Mouse (Mus musculus): ENCODE measurements around the gene Gm4881. TPM values are rescaled to one million over a fixed set of nuclear protein-coding genes. Genes with fewer than 3 reads are reported as not detected.

Gm4881 gene
- polyA plus RNA-seq, 1 experiment from 2014 or later, result not detected

DNA sequence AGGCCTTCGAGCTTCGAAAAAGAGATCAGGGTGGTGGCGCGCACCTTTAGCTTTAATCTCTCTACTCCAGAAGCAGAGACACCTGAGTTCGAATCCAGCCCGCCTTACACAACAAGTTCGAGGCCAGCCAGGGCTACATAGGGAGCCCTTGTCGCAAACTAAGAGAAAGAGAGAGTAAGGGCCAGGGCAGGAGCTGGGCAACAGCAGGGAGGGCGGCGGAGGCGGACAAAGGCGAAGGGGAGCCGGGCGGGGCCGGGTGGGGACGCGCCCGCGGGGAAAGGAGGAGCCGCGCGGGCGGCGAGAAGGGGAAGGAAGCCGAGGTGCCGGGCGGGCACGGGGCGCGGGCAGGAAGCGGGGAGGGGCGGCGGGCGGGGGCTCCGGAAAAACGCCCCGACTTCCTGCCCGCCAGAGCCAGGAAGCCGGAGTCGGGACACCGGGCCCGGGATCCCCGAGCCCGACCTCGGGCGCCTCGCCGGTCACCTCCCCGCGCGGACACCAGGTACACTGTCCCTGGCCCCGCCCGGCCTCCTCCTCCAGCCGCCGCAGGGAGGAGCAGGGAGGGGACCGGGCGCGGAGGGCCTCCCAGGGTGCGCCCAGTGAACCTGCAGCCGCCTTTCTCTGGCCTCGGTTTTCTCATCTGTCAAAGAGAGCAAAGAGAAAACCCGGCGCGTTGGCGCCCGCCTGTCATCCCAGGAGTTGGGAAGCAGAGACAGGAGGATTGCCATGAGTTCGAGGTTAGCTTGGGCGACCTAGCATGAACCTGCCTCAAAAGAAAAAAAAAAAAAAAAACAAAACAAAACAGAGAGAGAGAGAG, 41.5 kb downstream of the Gm4881 start, which contains the start of gene Arhgef1:
Gene Arhgef1, plus strand, starts transcription at position 283 of the 814 bp plus-strand sequence.
- Histone ChIP-seq H3K36me3 (ENCODE audit: control insufficient read depth, insufficient read depth, low read length) (0 out of 2 replicates have a peak, but pooled peaks cover 2% of the 10 kb centered on the region), H3K4me1 (ENCODE audit: control insufficient read depth in 2 of 2, insufficient read depth in 2 of 2, low read length in 2 of 2) (peaks cover 14 to 40% of the 10 kb centered on the region in 2 experiments; a peak in 3 of 4 replicates), H3K4me2 (ENCODE audit: low read length) (peak within 1 kb of the TSS; percentile 80), H3K27me3 (ENCODE audit: control insufficient read depth, insufficient read depth, low read length) (no peaks in the 10 kb centered on the region), H3K27ac (replicated peaks in 1 of 2; ENCODE audit: control insufficient read depth in 1 of 2, insufficient read depth in 1 of 2, low read depth in 2 of 2, low read length in 2 of 2) (peak within 1 kb of the TSS; percentile 78 to 89), H3K4me3 (ENCODE audit: control insufficient read depth in 1 of 2, insufficient read depth in 1 of 2, low read depth in 1 of 2, low read length in 2 of 2) (peak within 1 kb of the TSS; percentile 75 to 82), H3K9me3 (ENCODE audit: control insufficient read depth, low read length) (no peaks in the 10 kb centered on the region), H3K9ac (ENCODE audit: low read length) (peak within 1 kb of the TSS; percentile 84)
- ATAC-seq (ENCODE audit: insufficient number of reproducible peaks, insufficient read depth, low FRiP score, low read depth), result peak; percentile 7; the same call in 1 of the 2 replicates
- WGBS, result 7% methylated on average over 46 of the region's 68 CpGs

DNA sequence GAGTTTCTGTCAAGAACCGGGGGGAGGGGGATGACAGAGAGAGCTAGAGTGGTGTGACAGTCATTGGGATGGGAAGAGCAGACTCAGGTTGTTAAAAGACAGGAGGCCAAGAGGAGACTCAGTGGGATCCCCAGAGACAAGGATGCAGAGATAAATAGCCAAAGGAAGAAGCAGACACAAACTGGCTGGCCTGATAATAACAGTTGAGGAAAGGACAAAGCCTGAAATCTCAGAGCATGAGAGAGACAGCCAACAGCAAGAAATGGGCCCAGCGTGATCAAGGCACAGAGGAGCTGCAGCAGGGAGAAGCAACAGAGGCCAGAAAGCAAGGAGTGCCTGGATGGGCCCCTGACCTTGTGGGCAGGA, 42.0 kb downstream of the Gm4881 start:
- H3K36me3 ChIP-seq (ENCODE audit: control insufficient read depth, insufficient read depth, low read length), result no peaks in the 10 kb centered on the region
- peaks cover 14 to 37% of the 10 kb centered on the region in 2 experiments; a peak in 3 of 4 replicates for H3K4me1 ChIP-seq (ENCODE audit: control insufficient read depth in 2 of 2, insufficient read depth in 2 of 2, low read length in 2 of 2)
- no peaks in the 10 kb centered on the region for H3K27me3 ChIP-seq (ENCODE audit: control insufficient read depth, insufficient read depth, low read length)
- H3K4me2 ChIP-seq (ENCODE audit: low read length), result peak overlapping the region; percentile 80
- ATAC-seq (ENCODE audit: insufficient number of reproducible peaks, insufficient read depth, low FRiP score, low read depth), result no peak
- peak overlapping the region; percentile 84 for H3K9ac ChIP-seq (ENCODE audit: low read length)
- WGBS, result 48% methylated on average over 2 of the region's 2 CpGs
- H3K4me3 ChIP-seq (ENCODE audit: control insufficient read depth in 1 of 2, insufficient read depth in 1 of 2, low read depth in 1 of 2, low read length in 2 of 2), result peak overlapping the region; percentile 75 to 82
- H3K9me3 ChIP-seq (ENCODE audit: control insufficient read depth, low read length), result no peaks in the 10 kb centered on the region
- peak overlapping the region; percentile 78 to 89 for H3K27ac ChIP-seq (replicated peaks in 1 of 2; ENCODE audit: control insufficient read depth in 1 of 2, insufficient read depth in 1 of 2, low read depth in 2 of 2, low read length in 2 of 2)

DNA sequence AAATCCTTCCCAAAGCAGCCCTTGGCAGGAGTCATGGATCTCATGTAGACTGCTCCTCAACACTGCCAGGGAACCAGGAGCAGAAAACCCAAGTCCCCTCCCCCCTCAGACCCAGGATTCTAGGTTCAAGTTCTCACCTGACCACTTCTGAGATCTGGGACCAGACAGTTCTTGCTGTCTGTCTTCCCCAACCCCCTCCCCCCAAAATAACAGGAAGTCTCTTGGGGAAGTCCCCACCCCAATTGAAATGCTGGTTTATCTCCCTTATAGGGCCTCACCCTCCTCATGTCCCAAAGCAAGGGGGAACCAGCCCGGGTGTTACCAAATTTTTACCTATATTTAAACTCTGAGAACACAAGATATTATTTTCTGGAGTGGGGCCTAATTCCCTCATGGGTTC, 42.5 kb downstream of the Gm4881 start:
- H3K9me3 ChIP-seq (ENCODE audit: control insufficient read depth, low read length), result no peaks in the 10 kb centered on the region
- peak overlapping the region; percentile 84 for H3K9ac ChIP-seq (ENCODE audit: low read length)
- no peaks in the 10 kb centered on the region for H3K36me3 ChIP-seq (ENCODE audit: control insufficient read depth, insufficient read depth, low read length)
- H3K4me3 ChIP-seq (ENCODE audit: control insufficient read depth in 1 of 2, insufficient read depth in 1 of 2, low read depth in 1 of 2, low read length in 2 of 2), result peak overlapping the region in 1 of 2 experiments; percentile 75; a peak in 2 of 4 replicates
- no peak for ATAC-seq (ENCODE audit: insufficient number of reproducible peaks, insufficient read depth, low FRiP score, low read depth)
- H3K4me1 ChIP-seq (ENCODE audit: control insufficient read depth in 2 of 2, insufficient read depth in 2 of 2, low read length in 2 of 2), result peaks cover 12 to 32% of the 10 kb centered on the region in 2 experiments; a peak in 3 of 4 replicates
- H3K27ac ChIP-seq (replicated peaks in 1 of 2; ENCODE audit: control insufficient read depth in 1 of 2, insufficient read depth in 1 of 2, low read depth in 2 of 2, low read length in 2 of 2), result peak overlapping the region; percentile 78 to 89
- peak overlapping the region; percentile 80 for H3K4me2 ChIP-seq (ENCODE audit: low read length)
- H3K27me3 ChIP-seq (ENCODE audit: control insufficient read depth, insufficient read depth, low read length), result no peaks in the 10 kb centered on the region
- WGBS, result 58% methylated on average over 1 of the region's 1 CpGs

DNA sequence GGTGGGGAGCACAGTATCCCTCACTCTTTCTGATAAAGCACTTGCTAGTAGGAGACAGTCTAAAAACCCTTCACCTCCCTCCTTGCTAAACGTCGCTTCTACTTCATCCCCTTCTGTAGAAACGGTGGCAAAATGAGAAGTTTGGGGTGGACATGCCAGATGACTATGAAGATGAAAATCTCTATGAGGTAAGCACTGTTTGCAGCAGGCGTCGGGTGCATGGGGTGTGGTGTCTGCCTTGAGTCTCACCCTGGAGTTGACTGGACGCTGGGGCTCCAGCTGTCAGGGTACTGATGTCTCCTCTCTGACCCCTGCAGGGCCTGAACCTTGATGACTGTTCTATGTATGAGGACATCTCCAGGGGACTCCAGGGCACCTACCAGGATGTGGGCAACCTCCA, 43.2 kb downstream of the Gm4881 start:
- no peak for ATAC-seq (ENCODE audit: insufficient number of reproducible peaks, insufficient read depth, low FRiP score, low read depth)
- no peaks in the 10 kb centered on the region for H3K27me3 ChIP-seq (ENCODE audit: control insufficient read depth, insufficient read depth, low read length)
- no peaks in the 10 kb centered on the region for H3K9me3 ChIP-seq (ENCODE audit: control insufficient read depth, low read length)
- H3K4me1 ChIP-seq (ENCODE audit: control insufficient read depth in 2 of 2, insufficient read depth in 2 of 2, low read length in 2 of 2), result peaks cover 7 to 25% of the 10 kb centered on the region in 2 experiments; a peak in 3 of 4 replicates
- H3K4me2 ChIP-seq (ENCODE audit: low read length), result no peak overlapping the region
- no peak overlapping the region for H3K27ac ChIP-seq (replicated peaks in 1 of 2; ENCODE audit: control insufficient read depth in 1 of 2, insufficient read depth in 1 of 2, low read depth in 2 of 2, low read length in 2 of 2)
- no peaks in the 10 kb centered on the region for H3K36me3 ChIP-seq (ENCODE audit: control insufficient read depth, insufficient read depth, low read length)
- WGBS, result 75% methylated on average over 6 of the region's 6 CpGs
- no peak overlapping the region for H3K4me3 ChIP-seq (ENCODE audit: control insufficient read depth in 1 of 2, insufficient read depth in 1 of 2, low read depth in 1 of 2, low read length in 2 of 2)
- no peak overlapping the region for H3K9ac ChIP-seq (ENCODE audit: low read length)

DNA sequence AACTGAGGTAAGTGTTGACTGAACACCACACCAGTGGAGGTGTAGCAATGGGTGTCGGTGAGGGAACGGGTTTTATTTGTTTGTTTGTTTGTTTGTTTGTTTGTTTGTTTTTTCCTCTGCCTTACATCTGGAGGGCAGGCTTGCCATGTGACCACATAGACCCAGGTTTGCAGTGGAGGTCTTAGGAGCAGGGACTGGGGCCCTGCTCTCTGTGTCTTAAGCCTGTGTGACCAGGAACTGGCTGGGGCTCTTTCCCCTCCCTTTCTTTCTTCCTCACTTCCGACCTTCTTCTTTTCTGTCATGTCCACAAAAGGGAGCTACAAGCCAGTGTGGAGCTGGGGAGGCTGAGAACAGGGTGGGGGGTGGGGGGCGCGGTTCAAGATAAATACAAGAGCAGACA, 46.3 kb downstream of the Gm4881 start:
- no peaks in the 10 kb centered on the region for H3K27me3 ChIP-seq (ENCODE audit: control insufficient read depth, insufficient read depth, low read length)
- no peaks in the 10 kb centered on the region for H3K36me3 ChIP-seq (ENCODE audit: control insufficient read depth, insufficient read depth, low read length)
- H3K9ac ChIP-seq (ENCODE audit: low read length), result no peak overlapping the region
- WGBS, result 73% methylated on average over 5 of the region's 5 CpGs
- peaks cover 7 to 11% of the 10 kb centered on the region in 2 experiments; a peak in 3 of 4 replicates for H3K4me1 ChIP-seq (ENCODE audit: control insufficient read depth in 2 of 2, insufficient read depth in 2 of 2, low read length in 2 of 2)
- no peak overlapping the region for H3K4me3 ChIP-seq (ENCODE audit: control insufficient read depth in 1 of 2, insufficient read depth in 1 of 2, low read depth in 1 of 2, low read length in 2 of 2)
- no peak overlapping the region for H3K4me2 ChIP-seq (ENCODE audit: low read length)
- no peak for ATAC-seq (ENCODE audit: insufficient number of reproducible peaks, insufficient read depth, low FRiP score, low read depth)
- no peaks in the 10 kb centered on the region for H3K9me3 ChIP-seq (ENCODE audit: control insufficient read depth, low read length)
- no peak overlapping the region for H3K27ac ChIP-seq (replicated peaks in 1 of 2; ENCODE audit: control insufficient read depth in 1 of 2, insufficient read depth in 1 of 2, low read depth in 2 of 2, low read length in 2 of 2)

DNA sequence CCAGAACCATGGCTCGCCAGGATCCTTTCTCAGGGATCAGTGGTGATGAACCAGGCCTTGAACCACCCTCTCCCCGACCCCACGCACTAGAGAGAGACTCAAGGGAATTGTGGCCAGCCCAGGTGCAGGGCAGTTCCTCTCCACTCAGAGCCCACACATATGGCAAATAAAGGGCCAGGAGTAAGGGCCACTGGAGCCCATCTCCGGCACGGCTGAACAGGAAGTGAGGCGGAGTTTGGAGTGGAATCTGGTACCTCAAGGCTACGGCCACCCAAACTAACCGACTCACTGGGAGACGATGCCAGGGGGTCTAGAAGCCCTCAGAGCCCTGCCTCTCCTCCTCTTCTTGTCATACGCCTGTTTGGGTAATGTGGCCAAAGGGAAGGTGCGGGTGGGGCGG, 47.1 kb downstream of the Gm4881 start, which contains the start of gene Cd79a:
Gene Cd79a, plus strand, starts transcription at position 158 of the 400 bp plus-strand sequence.
- peaks cover 3 to 5% of the 10 kb centered on the region in 2 experiments; a peak in 3 of 4 replicates for H3K4me1 ChIP-seq (ENCODE audit: control insufficient read depth in 2 of 2, insufficient read depth in 2 of 2, low read length in 2 of 2)
- H3K36me3 ChIP-seq (ENCODE audit: control insufficient read depth, insufficient read depth, low read length), result no peaks in the 10 kb centered on the region
- H3K27ac ChIP-seq (replicated peaks in 1 of 2; ENCODE audit: control insufficient read depth in 1 of 2, insufficient read depth in 1 of 2, low read depth in 2 of 2, low read length in 2 of 2), result no peak within 1 kb of the TSS
- no peak within 1 kb of the TSS for H3K4me2 ChIP-seq (ENCODE audit: low read length)
- H3K9ac ChIP-seq (ENCODE audit: low read length), result no peak within 1 kb of the TSS; the same call in 1 of the 2 replicates
- H3K27me3 ChIP-seq (ENCODE audit: control insufficient read depth, insufficient read depth, low read length), result no peaks in the 10 kb centered on the region
- no peak for ATAC-seq (ENCODE audit: insufficient number of reproducible peaks, insufficient read depth, low FRiP score, low read depth)
- H3K9me3 ChIP-seq (ENCODE audit: control insufficient read depth, low read length), result no peaks in the 10 kb centered on the region
- WGBS, result 61% methylated on average over 12 of the region's 12 CpGs
- H3K4me3 ChIP-seq (ENCODE audit: control insufficient read depth in 1 of 2, insufficient read depth in 1 of 2, low read depth in 1 of 2, low read length in 2 of 2), result no peak within 1 kb of the TSS

DNA sequence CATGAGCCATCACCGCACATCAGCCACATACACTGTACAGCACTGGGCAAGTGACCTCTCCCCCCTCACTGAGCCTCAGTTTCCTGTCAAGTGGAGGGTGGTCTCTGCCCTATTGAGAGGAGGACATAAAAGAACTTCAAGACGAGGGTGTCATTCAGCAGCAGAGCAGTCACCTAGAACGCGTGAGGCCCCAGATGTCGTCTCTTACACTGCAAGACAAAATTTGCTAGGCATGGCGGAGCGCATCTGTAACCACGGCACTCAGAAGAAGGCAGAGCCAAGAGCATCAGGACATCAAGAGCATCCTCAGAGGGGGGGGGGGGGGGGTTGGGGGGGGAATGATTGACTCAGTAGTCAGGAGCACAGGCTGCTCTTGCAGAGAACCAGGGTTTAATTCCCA, 48.0 kb downstream of the Gm4881 start:
- WGBS, result 82% methylated on average over 8 of the region's 8 CpGs

More for the DNA sequence above, 48.0 kb downstream of the Gm4881 start:
- Histone ChIP-seq H3K27ac (replicated peaks in 1 of 2; ENCODE audit: control insufficient read depth in 1 of 2, insufficient read depth in 1 of 2, low read depth in 2 of 2, low read length in 2 of 2) (no peak overlapping the region), H3K36me3 (ENCODE audit: control insufficient read depth, insufficient read depth, low read length) (peaks cover under 1% of the 10 kb centered on the region; the same call in 1 of the 2 replicates), H3K4me2 (ENCODE audit: low read length) (no peak overlapping the region), H3K9ac (ENCODE audit: low read length) (no peak overlapping the region), H3K9me3 (ENCODE audit: control insufficient read depth, low read length) (no peaks in the 10 kb centered on the region), H3K4me3 (ENCODE audit: control insufficient read depth in 1 of 2, insufficient read depth in 1 of 2, low read depth in 1 of 2, low read length in 2 of 2) (no peak overlapping the region), H3K27me3 (ENCODE audit: control insufficient read depth, insufficient read depth, low read length) (no peaks in the 10 kb centered on the region), H3K4me1 (ENCODE audit: control insufficient read depth in 2 of 2, insufficient read depth in 2 of 2, low read length in 2 of 2) (no peaks in the 10 kb centered on the region)
- no peak for ATAC-seq (ENCODE audit: insufficient number of reproducible peaks, insufficient read depth, low FRiP score, low read depth)

Data from heart, embryonic 14.5 days (tissue).